Mouse (Mus musculus) lung, embryonic 14.5 days (tissue): ENCODE data around the gene Gm42372. TPM values are rescaled to one million over a fixed set of nuclear protein-coding genes. Genes with fewer than 3 reads are reported as not detected.

Source experiments
- ATAC-seq: fragments of 200-750 bp; cut with Nextera tagmentation; 2 replicates; pipeline ENCODE4 v1.8.0; 2017; ENCODE audit warnings: mild to moderate bottlenecking, moderate TSS enrichment, moderate library complexity; ENCODE audit not compliant: insufficient read depth
- DNase-seq: peaks from one replicate; pipeline ENCODE4 v3.0.0-alpha.2; 2015
- H3K27ac ChIP-seq: fragments of 300-500 bp; sonication (generic); 2 replicates; pipeline ENCODE4 v1.5.1; 2014; ENCODE audit warnings: low read depth, mild to moderate bottlenecking, moderate library complexity
- H3K27me3 ChIP-seq: fragments of 300-500 bp; sonication (generic); 2 replicates; pipeline ENCODE4 v1.6.1; 2014; ENCODE audit warnings: low read length, control low read depth; ENCODE audit not compliant: insufficient read depth
- H3K36me3 ChIP-seq: fragments of 300-500 bp; sonication (generic); 2 replicates; pipeline ENCODE4 v1.6.1; 2014; ENCODE audit warnings: control low read depth; ENCODE audit not compliant: insufficient read depth
- H3K4me1 ChIP-seq: fragments of 300-500 bp; sonication (generic); 2 replicates; pipeline ENCODE4 v1.6.1; 2014; ENCODE audit warnings: antibody characterized with exemption, control low read depth; ENCODE audit not compliant: insufficient read depth
- H3K4me2 ChIP-seq: fragments of 300-500 bp; sonication (generic); 2 replicates; pipeline ENCODE4 v1.6.1; 2014; ENCODE audit warnings: mild to moderate bottlenecking
- H3K4me3 ChIP-seq: fragments of 300-500 bp; sonication (generic); 2 replicates; pipeline ENCODE4 v1.5.1; 2014; ENCODE audit warnings: low read depth, low read length
- H3K9ac ChIP-seq: fragments of 300-500 bp; sonication (generic); 2 replicates; pipeline ENCODE4 v1.6.1; 2014
- H3K9me3 ChIP-seq: fragments of 300-500 bp; sonication (generic); 2 replicates; pipeline ENCODE4 v1.6.1; 2016; ENCODE audit warnings: low read depth, low read length, control low read depth
- CTCF ChIP-seq: IDR thresholded peaks from 2 replicates; pipeline ENCODE4 v1.5.1; 2016; ENCODE audit warnings: antibody characterized with exemption, low read depth
- WGBS: fragments of 180-500 bp; shearing (Covaris S2); extraction: QIAGEN DNeasy Blood & Tissue Kit; methylation state at CpG from one replicate; pipeline ENCODE4 v1.1.7; 2014; 5-methylcytosine and 5-hydroxymethylcytosine counted together
- polyA plus RNA-seq: library from polyadenylated mRNA; unstranded; fragments of >200 nt; fragmentation: Nextera tagmentation; extraction: Ambion mirVana; gene quantifications from 2 replicates; pipeline ENCODE4 v1.2.1, GENCODE M21; 2014

Gm42372 gene
- polyA plus RNA-seq, 1 experiment from 2014 or later, result 0.09 TPM

GRCm38 (mm10) chr7:17026710-17027587 is 44.1 kb downstream of the Gm42372 start:
- H3K27ac ChIP-seq, result peak overlapping the region; percentile 74; the same call in 1 of the 2 replicates
- WGBS, result 3% methylated on average over 24 of the region's 24 CpGs
- peak overlapping the region; percentile 76 for H3K9ac ChIP-seq
- H3K4me3 ChIP-seq, result peak overlapping the region; percentile 71
- DNase-seq (peak; percentile 83), ATAC-seq (no peak; the same call in 1 of the 2 replicates)
- no peaks in the 10 kb centered on the region for H3K27me3 ChIP-seq
- peak; percentile 74 for TF ChIP-seq CTCF
- H3K4me1 ChIP-seq, result no peaks in the 10 kb centered on the region
- H3K36me3 ChIP-seq, result peaks cover 41% of the 10 kb centered on the region
- no peaks in the 10 kb centered on the region for H3K9me3 ChIP-seq
- H3K4me2 ChIP-seq, result peak overlapping the region; percentile 70

GRCm38 (mm10) chr7:17027588-17028343 is 44.9 kb downstream of the Gm42372 start, which contains the start of gene Ppp5c:
TSS of gene Ppp5c (minus strand) at chr7:17027924.
- Histone ChIP-seq H3K4me2 (peak within 1 kb of the TSS; percentile 70), H3K9ac (peak within 1 kb of the TSS; percentile 76), H3K4me3 (peak within 1 kb of the TSS; percentile 71), H3K9me3 (no peaks in the 10 kb centered on the region), H3K4me1 (no peaks in the 10 kb centered on the region), H3K27ac (peak within 1 kb of the TSS; percentile 74), H3K36me3 (peaks cover 42% of the 10 kb centered on the region), H3K27me3 (no peaks in the 10 kb centered on the region)
- ATAC-seq (peak; percentile 88), DNase-seq (peak; percentile 96)
- no peak for TF ChIP-seq CTCF
- under 1% methylated on average over 58 of the region's 58 CpGs for WGBS

- Histone ChIP-seq H3K9ac (no peak overlapping the region), H3K4me3 (no peak overlapping the region), H3K4me1 (no peaks in the 10 kb centered on the region), H3K4me2 (no peak overlapping the region), H3K27me3 (no peaks in the 10 kb centered on the region), H3K36me3 (peaks cover 42% of the 10 kb centered on the region), H3K27ac (no peak overlapping the region), H3K9me3 (no peaks in the 10 kb centered on the region)
- WGBS, result 68% methylated on average over 7 of the region's 7 CpGs
- ATAC-seq, result no peak
- no peak for DNase-seq
- TF ChIP-seq CTCF, result no peak
Measured at GRCm38 (mm10) chr7:17028923-17029322, 46.0 kb downstream of the Gm42372 start.

GRCm38 (mm10) chr7:17030239-17030638 is 47.4 kb downstream of the Gm42372 start:
- DNase-seq (no peak), ATAC-seq (no peak)
- Histone ChIP-seq H3K27me3 (no peaks in the 10 kb centered on the region), H3K9me3 (no peaks in the 10 kb centered on the region), H3K4me1 (no peaks in the 10 kb centered on the region), H3K36me3 (peaks cover 48% of the 10 kb centered on the region), H3K9ac (no peak overlapping the region), H3K4me2 (no peak overlapping the region), H3K4me3 (no peak overlapping the region), H3K27ac (no peak overlapping the region)
- WGBS, result 69% methylated on average over 7 of the region's 7 CpGs
- TF ChIP-seq CTCF, result no peak

Other genes starting within 250 kb of the Gm42372 start
- gene Ap2s1, start 244.7 kb upstream of the Gm42372 start, polyA plus RNA-seq, result 287 and 295 TPM in 2 replicates
- gene Slc1a5, start 201.7 kb upstream of the Gm42372 start, polyA plus RNA-seq, result 32.6 and 35.7 TPM in 2 replicates
- 117 and 134 TPM in 2 replicates for gene Strn4, start 167.2 kb upstream of the Gm42372 start, polyA plus RNA-seq
- 27.7 and 31.9 TPM in 2 replicates for gene Fkrp, start 166.4 kb upstream of the Gm42372 start, polyA plus RNA-seq
- gene Prkd2, start 140.2 kb upstream of the Gm42372 start, polyA plus RNA-seq, result 19.6 and 20.2 TPM in 2 replicates
- gene Dact3, start 107.8 kb upstream of the Gm42372 start, polyA plus RNA-seq, result 6.6 and 7.8 TPM in 2 replicates
- gene Gng8, start 91.3 kb upstream of the Gm42372 start, polyA plus RNA-seq, result 10.8 and 11.1 TPM in 2 replicates
- 1.3 and 1.6 TPM in 2 replicates for gene Ptgir, start 76.6 kb upstream of the Gm42372 start, polyA plus RNA-seq
- gene Calm3, start 59.0 kb upstream of the Gm42372 start, polyA plus RNA-seq, result 139 and 155 TPM in 2 replicates
- 3.1 and 3.3 TPM in 2 replicates for gene Pnmal2, start 38.4 kb upstream of the Gm42372 start, polyA plus RNA-seq
- 0.11 and 0.20 TPM in 2 replicates for gene Pnmal1, start 23.4 kb upstream of the Gm42372 start, polyA plus RNA-seq
- 27.3 and 29.2 TPM in 2 replicates for gene Ccdc8, start 9.6 kb downstream of the Gm42372 start, polyA plus RNA-seq
- gene Ppp5c, start 44.8 kb downstream of the Gm42372 start, polyA plus RNA-seq, result 103 and 117 TPM in 2 replicates
- gene Hif3a, start 79.3 kb downstream of the Gm42372 start, polyA plus RNA-seq, result 33.1 and 38.0 TPM in 2 replicates
- 0.11 and 0.18 TPM in 2 replicates for gene Psg16, start 91.0 kb downstream of the Gm42372 start, polyA plus RNA-seq
- gene Ceacam3, start 167.2 kb downstream of the Gm42372 start, polyA plus RNA-seq, result not detected in 2 replicates
- gene Psg29, start 220.4 kb downstream of the Gm42372 start, polyA plus RNA-seq, result not detected in 2 replicates